Mouse (Mus musculus): ENCODE measurements around the gene Gm20388. TPM values are rescaled to one million over a fixed set of nuclear protein-coding genes. Genes with fewer than 3 reads are reported as not detected.

Gm20388 gene
- polyA plus RNA-seq, 1 experiment from 2014 or later: 8.3 TPM

DNA sequence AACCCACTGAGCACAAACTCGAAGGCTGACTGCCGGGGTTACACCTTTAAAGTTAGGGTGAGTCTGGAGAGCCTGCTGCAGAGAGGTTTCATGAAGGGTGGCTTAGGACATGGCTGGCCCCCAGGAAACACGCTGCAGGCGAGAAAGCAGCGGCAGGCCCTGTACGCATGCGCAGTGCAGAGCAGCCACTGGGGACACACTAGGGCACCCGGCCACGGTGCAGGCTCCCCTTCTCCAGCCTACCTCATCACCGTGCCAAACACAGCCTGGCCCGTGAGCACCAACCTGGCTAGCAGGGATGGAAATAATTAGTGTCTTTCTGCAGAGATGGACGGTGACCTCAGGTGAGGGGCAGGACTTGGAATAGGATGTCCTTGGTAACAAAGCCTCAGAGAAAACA is 2175.4 kb downstream of the Gm20388 start:
- Histone ChIP-seq H3K4me2 (ENCODE audit: low read length) (no peak overlapping the region), H3K4me1 (replicated peaks; ENCODE audit: control insufficient read depth, insufficient read depth, low read length) (0 out of 2 replicates have a peak, but pooled peaks cover 4% of the 10 kb centered on the region), H3K36me3 (ENCODE audit: control insufficient read depth, insufficient read depth, low read length) (no peaks in the 10 kb centered on the region), H3K27ac (ENCODE audit: low read depth) (no peak overlapping the region), H3K9me3 (ENCODE audit: control insufficient read depth, low read length) (no peaks in the 10 kb centered on the region), H3K4me3 (ENCODE audit: low read depth, low read length) (no peak overlapping the region), H3K9ac (ENCODE audit: low read length) (no peak overlapping the region), H3K27me3 (replicated peaks; ENCODE audit: control insufficient read depth, insufficient read depth, low read length) (peaks cover 8% of the 10 kb centered on the region; the same call in 1 of the 2 replicates)
- 80% methylated on average over 12 of the region's 12 CpGs for WGBS
- no peak for DNase-seq (ENCODE audit: low spot score)
- no peak for ATAC-seq (replicated peaks; ENCODE audit: low FRiP score, low TSS enrichment, low read depth)

DNA sequence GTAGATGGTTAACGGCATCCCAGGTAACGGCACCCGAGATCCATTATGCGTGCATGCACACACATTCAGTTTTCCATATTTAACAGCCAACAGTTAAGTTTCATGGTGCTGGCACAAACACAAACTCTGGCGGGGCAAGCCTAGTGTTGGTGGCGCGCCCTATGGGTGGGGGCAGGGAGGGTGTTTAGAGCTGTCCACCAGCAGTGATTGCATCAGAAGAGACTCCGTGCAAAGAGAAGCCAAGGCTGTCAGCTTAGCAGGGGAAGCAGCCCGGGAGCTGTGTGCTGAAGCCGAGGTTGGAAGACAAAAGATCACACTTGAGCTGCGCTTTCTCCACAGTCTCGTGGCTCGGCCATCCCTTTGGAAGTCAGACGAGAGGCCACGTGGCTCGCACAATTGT is 2178.0 kb downstream of the Gm20388 start:
- H3K4me3 ChIP-seq (ENCODE audit: low read depth, low read length): no peak overlapping the region
- no peak for ATAC-seq (replicated peaks; ENCODE audit: low FRiP score, low TSS enrichment, low read depth)
- no peak overlapping the region for H3K27ac ChIP-seq (ENCODE audit: low read depth)
- DNase-seq (ENCODE audit: low spot score): no peak
- WGBS: 91% methylated on average over 16 of the region's 16 CpGs
- no peak overlapping the region for H3K4me2 ChIP-seq (ENCODE audit: low read length)
- no peak overlapping the region for H3K9ac ChIP-seq (ENCODE audit: low read length)
- 0 out of 2 replicates have a peak, but pooled peaks cover 8% of the 10 kb centered on the region for H3K27me3 ChIP-seq (replicated peaks; ENCODE audit: control insufficient read depth, insufficient read depth, low read length)
- H3K4me1 ChIP-seq (replicated peaks; ENCODE audit: control insufficient read depth, insufficient read depth, low read length): 0 out of 2 replicates have a peak, but pooled peaks cover 4% of the 10 kb centered on the region
- H3K36me3 ChIP-seq (ENCODE audit: control insufficient read depth, insufficient read depth, low read length): no peaks in the 10 kb centered on the region
- no peaks in the 10 kb centered on the region for H3K9me3 ChIP-seq (ENCODE audit: control insufficient read depth, low read length)

DNA sequence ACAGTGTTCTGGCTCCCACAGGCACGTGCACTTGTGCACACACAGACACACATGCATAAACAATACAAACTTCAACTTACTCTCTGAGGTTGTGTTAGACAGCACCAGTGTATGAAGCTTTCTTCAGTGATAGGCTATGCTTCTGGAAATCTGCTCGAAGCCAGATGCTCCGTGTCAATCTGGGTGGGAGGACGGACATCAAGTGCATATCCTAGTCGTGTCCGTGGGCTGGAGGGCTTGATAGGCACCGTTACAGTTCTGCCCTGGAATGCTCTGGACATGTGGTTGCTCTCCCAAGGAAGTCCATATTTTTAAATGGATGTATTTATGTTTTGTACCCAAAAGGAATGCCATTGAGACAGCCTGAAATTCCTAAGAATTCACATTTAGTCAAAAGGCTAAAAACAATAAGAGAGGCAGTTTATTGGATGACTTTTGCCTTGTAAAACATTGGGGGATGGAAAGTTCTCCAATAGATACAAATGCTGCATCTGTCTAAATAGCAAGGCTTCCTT is 2178.6 kb downstream of the Gm20388 start:
- ATAC-seq (replicated peaks; ENCODE audit: low FRiP score, low TSS enrichment, low read depth) (no peak), DNase-seq (ENCODE audit: low spot score) (no peak)
- H3K27me3 ChIP-seq (replicated peaks; ENCODE audit: control insufficient read depth, insufficient read depth, low read length): 0 out of 2 replicates have a peak, but pooled peaks cover 8% of the 10 kb centered on the region
- no peak overlapping the region for H3K4me3 ChIP-seq (ENCODE audit: low read depth, low read length)
- 0 out of 2 replicates have a peak, but pooled peaks cover 4% of the 10 kb centered on the region for H3K4me1 ChIP-seq (replicated peaks; ENCODE audit: control insufficient read depth, insufficient read depth, low read length)
- no peak overlapping the region for H3K27ac ChIP-seq (ENCODE audit: low read depth)
- H3K4me2 ChIP-seq (ENCODE audit: low read length): no peak overlapping the region
- H3K9me3 ChIP-seq (ENCODE audit: control insufficient read depth, low read length): no peaks in the 10 kb centered on the region
- H3K9ac ChIP-seq (ENCODE audit: low read length): no peak overlapping the region
- WGBS: 61% methylated on average over 7 of the region's 7 CpGs
- H3K36me3 ChIP-seq (ENCODE audit: control insufficient read depth, insufficient read depth, low read length): no peaks in the 10 kb centered on the region

DNA sequence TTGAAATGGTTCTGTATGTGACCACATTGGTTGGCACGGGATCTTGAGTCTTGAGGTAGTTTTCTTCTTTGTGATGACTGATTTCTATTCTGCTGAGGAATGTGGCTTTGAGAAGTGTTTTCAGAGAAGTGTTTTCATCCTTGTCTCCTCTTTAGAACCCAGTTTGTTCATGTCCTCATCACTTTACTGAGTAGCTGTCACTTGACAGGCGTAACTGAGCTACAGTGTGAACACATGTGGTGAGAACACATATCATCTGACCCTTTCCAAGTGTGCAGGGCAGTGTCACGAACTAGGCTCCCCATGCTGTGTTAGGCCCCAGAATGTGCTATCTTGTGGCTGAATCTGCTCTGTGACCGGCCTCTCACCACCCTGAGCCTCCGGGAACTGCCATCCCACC is 2181.8 kb downstream of the Gm20388 start:
- Histone ChIP-seq H3K4me2 (ENCODE audit: low read length) (no peak overlapping the region), H3K36me3 (ENCODE audit: control insufficient read depth, insufficient read depth, low read length) (no peaks in the 10 kb centered on the region), H3K9ac (ENCODE audit: low read length) (no peak overlapping the region), H3K4me3 (ENCODE audit: low read depth, low read length) (no peak overlapping the region), H3K9me3 (ENCODE audit: control insufficient read depth, low read length) (no peaks in the 10 kb centered on the region), H3K4me1 (replicated peaks; ENCODE audit: control insufficient read depth, insufficient read depth, low read length) (0 out of 2 replicates have a peak, but pooled peaks cover 4% of the 10 kb centered on the region), H3K27me3 (replicated peaks; ENCODE audit: control insufficient read depth, insufficient read depth, low read length) (no peaks in the 10 kb centered on the region), H3K27ac (ENCODE audit: low read depth) (no peak overlapping the region)
- DNase-seq (ENCODE audit: low spot score) (no peak), ATAC-seq (replicated peaks; ENCODE audit: low FRiP score, low TSS enrichment, low read depth) (no peak)
- 83% methylated on average over 5 of the region's 5 CpGs for WGBS

DNA sequence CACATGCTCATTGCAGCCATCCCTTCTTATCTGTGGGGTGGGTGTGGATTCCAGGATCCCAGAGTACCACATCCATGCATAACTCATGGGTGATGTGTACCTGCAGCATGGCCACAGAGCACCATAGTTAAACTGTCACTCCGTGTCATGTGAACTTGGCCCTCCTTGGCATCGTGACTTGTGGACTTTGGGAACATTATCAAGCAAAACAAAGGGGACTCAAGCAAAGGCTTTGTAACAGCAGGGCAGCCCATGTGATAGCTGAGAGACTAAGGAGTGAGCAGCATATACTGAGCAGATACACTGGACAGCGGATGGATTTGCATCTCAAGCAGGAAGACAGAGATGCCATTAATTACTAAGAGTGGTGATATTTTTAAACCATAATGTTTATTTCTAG is 2188.1 kb downstream of the Gm20388 start:
- peaks cover 7% of the 10 kb centered on the region for H3K4me1 ChIP-seq (replicated peaks; ENCODE audit: control insufficient read depth, insufficient read depth, low read length)
- ATAC-seq (replicated peaks; ENCODE audit: low FRiP score, low TSS enrichment, low read depth): no peak

DNA sequence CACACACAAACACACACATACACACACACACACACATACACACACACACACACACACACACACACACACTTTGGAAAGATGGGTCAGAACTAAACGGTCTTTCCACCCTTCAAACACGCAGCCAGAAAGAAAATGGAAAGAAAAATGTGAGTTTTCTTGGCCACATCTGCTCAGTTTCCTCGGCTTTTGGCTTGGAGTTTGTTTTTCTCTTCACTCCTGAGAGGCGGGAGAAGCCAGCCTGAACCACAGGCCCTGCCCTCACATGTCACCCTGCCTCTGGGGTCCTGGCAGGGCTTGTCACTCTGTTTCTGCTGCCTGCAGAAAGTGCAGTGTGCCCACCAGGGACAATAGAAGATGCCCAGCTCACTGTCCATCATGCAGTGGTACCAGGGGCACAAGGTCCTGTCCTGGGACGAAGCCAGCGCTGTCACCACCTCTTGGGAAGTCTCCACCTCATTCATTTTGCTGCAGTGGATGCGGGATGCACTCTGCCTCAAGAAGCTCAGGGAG is 2189.1 kb downstream of the Gm20388 start:
- Histone ChIP-seq H3K36me3 (ENCODE audit: control insufficient read depth, insufficient read depth, low read length) (no peaks in the 10 kb centered on the region), H3K4me1 (replicated peaks; ENCODE audit: control insufficient read depth, insufficient read depth, low read length) (peaks cover 7% of the 10 kb centered on the region), H3K9ac (ENCODE audit: low read length) (no peak overlapping the region), H3K27me3 (replicated peaks; ENCODE audit: control insufficient read depth, insufficient read depth, low read length) (no peaks in the 10 kb centered on the region), H3K4me3 (ENCODE audit: low read depth, low read length) (no peak overlapping the region), H3K9me3 (ENCODE audit: control insufficient read depth, low read length) (no peaks in the 10 kb centered on the region), H3K27ac (ENCODE audit: low read depth) (no peak overlapping the region), H3K4me2 (ENCODE audit: low read length) (no peak overlapping the region)
- ATAC-seq (replicated peaks; ENCODE audit: low FRiP score, low TSS enrichment, low read depth) (no peak), DNase-seq (ENCODE audit: low spot score) (no peak)
- WGBS: 75% methylated on average over 7 of the region's 7 CpGs

More for the DNA sequence above, 2188.1 kb downstream of the Gm20388 start:
- H3K27ac ChIP-seq (ENCODE audit: low read depth): no peak overlapping the region
- H3K9ac ChIP-seq (ENCODE audit: low read length): no peak overlapping the region
- H3K36me3 ChIP-seq (ENCODE audit: control insufficient read depth, insufficient read depth, low read length): no peaks in the 10 kb centered on the region
- no peaks in the 10 kb centered on the region for H3K9me3 ChIP-seq (ENCODE audit: control insufficient read depth, low read length)
- no peak overlapping the region for H3K4me3 ChIP-seq (ENCODE audit: low read depth, low read length)
- no peak for DNase-seq (ENCODE audit: low spot score)
- H3K27me3 ChIP-seq (replicated peaks; ENCODE audit: control insufficient read depth, insufficient read depth, low read length): no peaks in the 10 kb centered on the region
- no peak overlapping the region for H3K4me2 ChIP-seq (ENCODE audit: low read length)
- 82% methylated on average over 3 of the region's 3 CpGs for WGBS

DNA sequence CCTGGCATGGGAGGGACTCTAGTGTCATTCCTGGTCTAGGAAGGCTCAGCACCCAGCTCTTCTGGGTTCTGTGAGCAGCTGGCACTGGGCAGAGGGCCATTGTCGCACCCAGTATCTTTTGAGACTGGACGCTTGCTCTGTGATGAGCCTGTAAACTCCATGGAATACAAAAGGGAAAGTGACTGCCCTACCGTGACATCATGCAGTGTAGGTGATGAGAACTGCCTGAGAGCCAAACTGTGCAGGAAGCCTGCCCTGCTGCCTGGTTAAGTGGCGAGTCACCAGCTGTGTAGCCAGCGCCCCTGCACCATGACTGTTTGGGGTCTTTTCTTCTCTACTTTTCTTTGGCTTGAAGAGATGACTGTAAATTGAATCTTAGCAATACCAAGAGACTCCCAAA is 2191.2 kb downstream of the Gm20388 start:
- Histone ChIP-seq H3K27ac (ENCODE audit: low read depth) (no peak overlapping the region), H3K36me3 (ENCODE audit: control insufficient read depth, insufficient read depth, low read length) (no peaks in the 10 kb centered on the region), H3K4me3 (ENCODE audit: low read depth, low read length) (no peak overlapping the region), H3K9me3 (ENCODE audit: control insufficient read depth, low read length) (no peaks in the 10 kb centered on the region), H3K4me1 (replicated peaks; ENCODE audit: control insufficient read depth, insufficient read depth, low read length) (peaks cover 7% of the 10 kb centered on the region), H3K27me3 (replicated peaks; ENCODE audit: control insufficient read depth, insufficient read depth, low read length) (no peaks in the 10 kb centered on the region), H3K9ac (ENCODE audit: low read length) (no peak overlapping the region), H3K4me2 (ENCODE audit: low read length) (no peak overlapping the region)
- ATAC-seq (replicated peaks; ENCODE audit: low FRiP score, low TSS enrichment, low read depth) (no peak), DNase-seq (ENCODE audit: low spot score) (no peak)
- WGBS: 81% methylated on average over 5 of the region's 5 CpGs

DNA sequence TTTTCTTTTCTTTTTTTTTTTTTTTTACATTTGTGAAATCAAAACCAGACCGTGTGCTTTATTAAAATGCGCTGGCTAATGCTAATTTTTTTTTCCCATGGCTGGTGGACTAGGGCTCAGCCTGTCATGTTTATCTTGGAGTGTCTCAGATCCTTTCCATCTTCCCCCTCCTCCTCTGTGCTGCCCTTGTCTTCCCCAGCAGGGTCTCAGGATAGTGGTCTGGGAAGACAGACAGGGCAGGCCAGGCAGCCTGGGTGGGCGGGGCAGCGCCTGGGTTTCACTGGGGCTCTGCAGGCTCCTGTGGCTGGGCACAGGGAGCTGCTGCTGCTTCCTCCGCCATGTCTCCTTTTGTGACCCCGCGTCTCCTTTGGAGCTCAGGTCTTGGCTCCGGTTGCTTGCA is 2191.6 kb downstream of the Gm20388 start:
- H3K4me1 ChIP-seq (replicated peaks; ENCODE audit: control insufficient read depth, insufficient read depth, low read length): peaks cover 7% of the 10 kb centered on the region
- H3K4me3 ChIP-seq (ENCODE audit: low read depth, low read length): no peak overlapping the region
- no peaks in the 10 kb centered on the region for H3K27me3 ChIP-seq (replicated peaks; ENCODE audit: control insufficient read depth, insufficient read depth, low read length)
- no peak overlapping the region for H3K9ac ChIP-seq (ENCODE audit: low read length)
- WGBS: 27% methylated on average over 8 of the region's 8 CpGs
- H3K9me3 ChIP-seq (ENCODE audit: control insufficient read depth, low read length): no peaks in the 10 kb centered on the region
- H3K27ac ChIP-seq (ENCODE audit: low read depth): no peak overlapping the region
- no peaks in the 10 kb centered on the region for H3K36me3 ChIP-seq (ENCODE audit: control insufficient read depth, insufficient read depth, low read length)
- DNase-seq (ENCODE audit: low spot score) (no peak), ATAC-seq (replicated peaks; ENCODE audit: low FRiP score, low TSS enrichment, low read depth) (no peak)
- H3K4me2 ChIP-seq (ENCODE audit: low read length): no peak overlapping the region

DNA sequence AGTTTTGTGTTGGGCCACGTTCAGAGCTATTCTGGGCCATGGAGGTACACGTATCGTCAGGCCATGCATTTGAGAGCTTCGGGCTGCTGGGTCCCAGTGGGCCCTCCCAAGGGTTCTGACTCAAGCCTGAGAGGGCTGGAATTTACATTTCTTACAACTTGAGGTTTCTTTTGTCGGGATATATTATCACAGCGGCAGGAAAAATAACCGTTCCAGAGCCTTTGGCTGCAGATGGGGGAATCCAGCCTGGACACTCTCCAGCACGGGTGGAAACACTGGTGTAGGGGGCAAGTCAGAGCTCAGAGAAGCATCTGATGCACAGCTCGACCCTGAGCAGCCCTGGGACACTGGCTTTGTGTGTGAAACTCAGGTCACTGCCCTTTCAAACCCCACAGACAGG is 2192.6 kb downstream of the Gm20388 start:
- Histone ChIP-seq H3K27me3 (replicated peaks; ENCODE audit: control insufficient read depth, insufficient read depth, low read length) (no peaks in the 10 kb centered on the region), H3K36me3 (ENCODE audit: control insufficient read depth, insufficient read depth, low read length) (no peaks in the 10 kb centered on the region), H3K9me3 (ENCODE audit: control insufficient read depth, low read length) (no peaks in the 10 kb centered on the region), H3K4me2 (ENCODE audit: low read length) (no peak overlapping the region), H3K4me3 (ENCODE audit: low read depth, low read length) (no peak overlapping the region), H3K9ac (ENCODE audit: low read length) (no peak overlapping the region), H3K27ac (ENCODE audit: low read depth) (no peak overlapping the region), H3K4me1 (replicated peaks; ENCODE audit: control insufficient read depth, insufficient read depth, low read length) (peaks cover 7% of the 10 kb centered on the region)
- no peak for ATAC-seq (replicated peaks; ENCODE audit: low FRiP score, low TSS enrichment, low read depth)
- WGBS: 55% methylated on average over 9 of the region's 9 CpGs
- DNase-seq (ENCODE audit: low spot score): no peak
